Mouse (Mus musculus): Measurements from ENCODE around the gene D10Jhu81e.
"Not testable (repeated sequence)": the region's sequence is repeated elsewhere in the genome, so short reads cannot be mapped to it uniquely, and the experiment has no call there.

D10Jhu81e gene

GRCm38 (mm10) chr10:78128647-78129046, 40.9 kb downstream of the D10Jhu81e start:
- no peak for DNase-seq

GRCm38 (mm10) chr10:78127931-78128330, 41.7 kb downstream of the D10Jhu81e start:
- DNase-seq: peak; percentile 55

GRCm38 (mm10) chr10:78127046-78127870, 42.3 kb downstream of the D10Jhu81e start:
- peak; percentile 52 for DNase-seq

GRCm38 (mm10) chr10:78126311-78126710, 43.3 kb downstream of the D10Jhu81e start:
- no peak for DNase-seq

- not testable (repeated sequence) for DNase-seq
These were observed 44.5 kb downstream of the D10Jhu81e start for GRCm38 (mm10) chr10:78125061-78125460.

GRCm38 (mm10) chr10:78124137-78124536, 45.4 kb downstream of the D10Jhu81e start:
- DNase-seq: peak; percentile 36

GRCm38 (mm10) chr10:78119422-78119821, 50.2 kb downstream of the D10Jhu81e start:
- DNase-seq: no peak

- DNase-seq: no peak
These were observed 54.4 kb downstream of the D10Jhu81e start for GRCm38 (mm10) chr10:78115153-78115552.

GRCm38 (mm10) chr10:78114521-78115092, 55.0 kb downstream of the D10Jhu81e start:
- no peak for DNase-seq
